Mouse (Mus musculus): ENCODE results near the gene Mettl21e. TPM values are rescaled to one million over a fixed set of nuclear protein-coding genes. Genes with fewer than 3 reads are reported as not detected.

The Mettl21e gene
- polyA plus RNA-seq, 1 experiment from 2014 or later = not detected

- Histone ChIP-seq H3K27ac (ENCODE audit: low read depth, low read length) (no peak overlapping the region), H3K9me3 (replicated peaks; ENCODE audit: control insufficient read depth, low read length) (no peaks in the 10 kb centered on the region), H3K9ac (ENCODE audit: low read length) (no peak overlapping the region), H3K4me3 (ENCODE audit: low read depth, low read length) (no peak overlapping the region), H3K27me3 (replicated peaks; ENCODE audit: control insufficient read depth, insufficient read depth, low read length) (no peaks in the 10 kb centered on the region), H3K4me2 (ENCODE audit: low read length) (no peak overlapping the region), H3K36me3 (ENCODE audit: control insufficient read depth, insufficient read depth, low read length) (no peaks in the 10 kb centered on the region), H3K4me1 (ENCODE audit: control insufficient read depth, insufficient read depth, low read length) (no peaks in the 10 kb centered on the region)
- ATAC-seq (no peak), DNase-seq (ENCODE audit: low spot score) (no peak)
- 50% methylated on average over 2 of the region's 2 CpGs for WGBS
Observed at GRCm38 (mm10) chr1:44214443-44214842, 4.3 kb downstream of the Mettl21e start.

- H3K36me3 ChIP-seq (ENCODE audit: control insufficient read depth, insufficient read depth, low read length) = no peaks in the 10 kb centered on the region
- no peaks in the 10 kb centered on the region for H3K27me3 ChIP-seq (replicated peaks; ENCODE audit: control insufficient read depth, insufficient read depth, low read length)
- H3K9ac ChIP-seq (ENCODE audit: low read length) = no peak overlapping the region
- 88% methylated on average over 15 of the region's 15 CpGs for WGBS
- no peak overlapping the region for H3K4me2 ChIP-seq (ENCODE audit: low read length)
- no peaks in the 10 kb centered on the region for H3K4me1 ChIP-seq (ENCODE audit: control insufficient read depth, insufficient read depth, low read length)
- no peaks in the 10 kb centered on the region for H3K9me3 ChIP-seq (replicated peaks; ENCODE audit: control insufficient read depth, low read length)
- DNase-seq (ENCODE audit: low spot score) = no peak
- no peak overlapping the region for H3K27ac ChIP-seq (ENCODE audit: low read depth, low read length)
- no peak overlapping the region for H3K4me3 ChIP-seq (ENCODE audit: low read depth, low read length)
- no peak for ATAC-seq
Observed at GRCm38 (mm10) chr1:44202876-44203275, 15.9 kb downstream of the Mettl21e start.

GRCm38 (mm10) chr1:44198273-44199171 lies 20.2 kb downstream of the Mettl21e start:
- Histone ChIP-seq H3K4me2 (ENCODE audit: low read length) (peak overlapping the region; percentile 85), H3K4me3 (ENCODE audit: low read depth, low read length) (peak overlapping the region; percentile 37), H3K4me1 (ENCODE audit: control insufficient read depth, insufficient read depth, low read length) (no peaks in the 10 kb centered on the region), H3K27ac (ENCODE audit: low read depth, low read length) (no peak overlapping the region), H3K9ac (ENCODE audit: low read length) (peak overlapping the region; percentile 57), H3K27me3 (replicated peaks; ENCODE audit: control insufficient read depth, insufficient read depth, low read length) (no peaks in the 10 kb centered on the region; the same call in 1 of the 2 replicates), H3K36me3 (ENCODE audit: control insufficient read depth, insufficient read depth, low read length) (no peaks in the 10 kb centered on the region), H3K9me3 (replicated peaks; ENCODE audit: control insufficient read depth, low read length) (no peaks in the 10 kb centered on the region)
- WGBS = 23% methylated on average over 47 of the region's 47 CpGs
- DNase-seq (ENCODE audit: low spot score) (peak; percentile 14), ATAC-seq (peak; percentile 57; the same call in 1 of the 2 replicates)

- peaks cover 8% of the 10 kb centered on the region for H3K36me3 ChIP-seq (ENCODE audit: control insufficient read depth, insufficient read depth, low read length)
- no peak overlapping the region for H3K27ac ChIP-seq (ENCODE audit: low read depth, low read length)
- H3K4me2 ChIP-seq (ENCODE audit: low read length) = no peak overlapping the region
- H3K4me1 ChIP-seq (ENCODE audit: control insufficient read depth, insufficient read depth, low read length) = no peaks in the 10 kb centered on the region
- H3K27me3 ChIP-seq (replicated peaks; ENCODE audit: control insufficient read depth, insufficient read depth, low read length) = no peaks in the 10 kb centered on the region
- no peak overlapping the region for H3K9ac ChIP-seq (ENCODE audit: low read length)
- H3K9me3 ChIP-seq (replicated peaks; ENCODE audit: control insufficient read depth, low read length) = no peaks in the 10 kb centered on the region
- DNase-seq (ENCODE audit: low spot score) (no peak), ATAC-seq (no peak)
- H3K4me3 ChIP-seq (ENCODE audit: low read depth, low read length) = no peak overlapping the region
Observed at GRCm38 (mm10) chr1:44186396-44186795, 32.4 kb downstream of the Mettl21e start.

- H3K27me3 ChIP-seq (replicated peaks; ENCODE audit: control insufficient read depth, insufficient read depth, low read length) = no peaks in the 10 kb centered on the region
- DNase-seq (ENCODE audit: low spot score) = no peak
- H3K36me3 ChIP-seq (ENCODE audit: control insufficient read depth, insufficient read depth, low read length) = peaks cover 75% of the 10 kb centered on the region
- H3K4me3 ChIP-seq (ENCODE audit: low read depth, low read length) = no peak overlapping the region
- no peak for ATAC-seq
- no peaks in the 10 kb centered on the region for H3K4me1 ChIP-seq (ENCODE audit: control insufficient read depth, insufficient read depth, low read length)
- H3K9ac ChIP-seq (ENCODE audit: low read length) = no peak overlapping the region
- no peaks in the 10 kb centered on the region for H3K9me3 ChIP-seq (replicated peaks; ENCODE audit: control insufficient read depth, low read length)
- no peak overlapping the region for H3K4me2 ChIP-seq (ENCODE audit: low read length)
- 98% methylated on average over 5 of the region's 5 CpGs for WGBS
- H3K27ac ChIP-seq (ENCODE audit: low read depth, low read length) = no peak overlapping the region
Observed at GRCm38 (mm10) chr1:44178086-44178485, 40.7 kb downstream of the Mettl21e start.

- ATAC-seq (no peak), DNase-seq (ENCODE audit: low spot score) (no peak)
- no peak overlapping the region for H3K4me2 ChIP-seq (ENCODE audit: low read length)
- H3K27me3 ChIP-seq (replicated peaks; ENCODE audit: control insufficient read depth, insufficient read depth, low read length) = no peaks in the 10 kb centered on the region
- peaks cover 12% of the 10 kb centered on the region; the same call in 1 of the 2 replicates for H3K9me3 ChIP-seq (replicated peaks; ENCODE audit: control insufficient read depth, low read length)
- H3K36me3 ChIP-seq (ENCODE audit: control insufficient read depth, insufficient read depth, low read length) = peaks cover 80% of the 10 kb centered on the region
- no peak overlapping the region for H3K27ac ChIP-seq (ENCODE audit: low read depth, low read length)
- no peaks in the 10 kb centered on the region for H3K4me1 ChIP-seq (ENCODE audit: control insufficient read depth, insufficient read depth, low read length)
- H3K4me3 ChIP-seq (ENCODE audit: low read depth, low read length) = no peak overlapping the region
- no peak overlapping the region for H3K9ac ChIP-seq (ENCODE audit: low read length)
- WGBS = 92% methylated on average over 8 of the region's 8 CpGs
Observed at GRCm38 (mm10) chr1:44173903-44174302, 44.9 kb downstream of the Mettl21e start.

GRCm38 (mm10) chr1:44172656-44173055 lies 46.1 kb downstream of the Mettl21e start:
- peaks cover 12% of the 10 kb centered on the region; the same call in 1 of the 2 replicates for H3K9me3 ChIP-seq (replicated peaks; ENCODE audit: control insufficient read depth, low read length)
- no peak overlapping the region for H3K4me2 ChIP-seq (ENCODE audit: low read length)
- H3K4me3 ChIP-seq (ENCODE audit: low read depth, low read length) = no peak overlapping the region
- no peak overlapping the region for H3K27ac ChIP-seq (ENCODE audit: low read depth, low read length)
- ATAC-seq (no peak), DNase-seq (ENCODE audit: low spot score) (no peak)
- no peak overlapping the region for H3K9ac ChIP-seq (ENCODE audit: low read length)
- no peaks in the 10 kb centered on the region for H3K27me3 ChIP-seq (replicated peaks; ENCODE audit: control insufficient read depth, insufficient read depth, low read length)
- H3K36me3 ChIP-seq (ENCODE audit: control insufficient read depth, insufficient read depth, low read length) = peaks cover 78% of the 10 kb centered on the region
- 98% methylated on average over 4 of the region's 4 CpGs for WGBS
- H3K4me1 ChIP-seq (ENCODE audit: control insufficient read depth, insufficient read depth, low read length) = no peaks in the 10 kb centered on the region

GRCm38 (mm10) chr1:44167859-44168383 lies 50.8 kb downstream of the Mettl21e start:
- 96% methylated on average over 3 of the region's 3 CpGs for WGBS
- no peak for ATAC-seq
- H3K4me3 ChIP-seq (ENCODE audit: low read depth, low read length) = no peak overlapping the region
- H3K4me1 ChIP-seq (ENCODE audit: control insufficient read depth, insufficient read depth, low read length) = no peaks in the 10 kb centered on the region
- no peak overlapping the region for H3K9ac ChIP-seq (ENCODE audit: low read length)
- no peak for DNase-seq (ENCODE audit: low spot score)
- no peaks in the 10 kb centered on the region for H3K27me3 ChIP-seq (replicated peaks; ENCODE audit: control insufficient read depth, insufficient read depth, low read length)
- H3K27ac ChIP-seq (ENCODE audit: low read depth, low read length) = no peak overlapping the region
- peaks cover 12% of the 10 kb centered on the region; the same call in 1 of the 2 replicates for H3K9me3 ChIP-seq (replicated peaks; ENCODE audit: control insufficient read depth, low read length)
- H3K4me2 ChIP-seq (ENCODE audit: low read length) = no peak overlapping the region
- peaks cover 80% of the 10 kb centered on the region for H3K36me3 ChIP-seq (ENCODE audit: control insufficient read depth, insufficient read depth, low read length)

GRCm38 (mm10) chr1:44162389-44162788 lies 56.4 kb downstream of the Mettl21e start:
- DNase-seq (ENCODE audit: low spot score) (no peak), ATAC-seq (no peak)
- H3K36me3 ChIP-seq (ENCODE audit: control insufficient read depth, insufficient read depth, low read length) = peaks cover 90% of the 10 kb centered on the region
- H3K4me2 ChIP-seq (ENCODE audit: low read length) = no peak overlapping the region
- no peaks in the 10 kb centered on the region for H3K9me3 ChIP-seq (replicated peaks; ENCODE audit: control insufficient read depth, low read length)
- no peaks in the 10 kb centered on the region for H3K4me1 ChIP-seq (ENCODE audit: control insufficient read depth, insufficient read depth, low read length)
- no peak overlapping the region for H3K27ac ChIP-seq (ENCODE audit: low read depth, low read length)
- 97% methylated on average over 5 of the region's 5 CpGs for WGBS
- no peak overlapping the region for H3K9ac ChIP-seq (ENCODE audit: low read length)
- no peak overlapping the region for H3K4me3 ChIP-seq (ENCODE audit: low read depth, low read length)
- H3K27me3 ChIP-seq (replicated peaks; ENCODE audit: control insufficient read depth, insufficient read depth, low read length) = no peaks in the 10 kb centered on the region

Measured in forebrain, embryonic 14.5 days (tissue).